Mouse (Mus musculus) heart, postnatal 0 days (tissue): ENCODE data around the gene Cdx2. TPM values are rescaled to one million over a fixed set of nuclear protein-coding genes. Genes with fewer than 3 reads are reported as not detected.
A peak's percentile ranks its signal among the peaks of the same experiment; 100 is the strongest.

Experiments
- ATAC-seq: fragments of 200-750 bp; cut with Nextera tagmentation; 2 replicates; pipeline ENCODE4 v1.8.0; 2017; ENCODE audit warnings: low read depth, moderate number of reproducible peaks, moderate library complexity; ENCODE audit not compliant: insufficient read depth
- DNase-seq: peaks from one replicate; pipeline ENCODE4 v3.0.0-alpha.2; 2016; ENCODE audit warnings: low spot score
- H3K27ac ChIP-seq: fragments of 300-500 bp; sonication (generic); 2 replicates; pipeline ENCODE4 v1.5.1; 2014; ENCODE audit warnings: low read depth, mild to moderate bottlenecking
- H3K27me3 ChIP-seq: fragments of 300-500 bp; sonication (generic); 2 replicates; pipeline ENCODE4 v1.6.1; 2014; ENCODE audit warnings: low read length, mixed read lengths; ENCODE audit not compliant: control insufficient read depth, insufficient read depth
- H3K36me3 ChIP-seq: fragments of 300-500 bp; sonication (generic); replicated peaks from 2 replicates; pipeline ENCODE4 v1.6.1; 2014; ENCODE audit warnings: low read length, mixed read lengths; ENCODE audit not compliant: control insufficient read depth, insufficient read depth
- H3K4me1 ChIP-seq: fragments of 300-500 bp; sonication (generic); 2 replicates; pipeline ENCODE4 v1.6.1; 2014; ENCODE audit warnings: antibody characterized with exemption; ENCODE audit not compliant: control insufficient read depth, insufficient read depth
- H3K4me2 ChIP-seq: fragments of 300-500 bp; sonication (generic); 2 replicates; pipeline ENCODE4 v1.6.1; 2014; ENCODE audit warnings: low read depth, mild to moderate bottlenecking, low read length, moderate library complexity
- H3K4me3 ChIP-seq: fragments of 300-500 bp; sonication (generic); 2 replicates; pipeline ENCODE4 v1.5.1; 2014; ENCODE audit warnings: low read depth, low read length
- H3K9ac ChIP-seq: fragments of 300-500 bp; sonication (generic); replicated peaks from 2 replicates; pipeline ENCODE4 v1.6.1; 2014; ENCODE audit warnings: low read depth, low read length, mixed read lengths
- H3K9me3 ChIP-seq: fragments of 300-500 bp; sonication (generic); replicated peaks from 2 replicates; pipeline ENCODE4 v1.6.1; 2016; ENCODE audit warnings: low read length; ENCODE audit not compliant: control insufficient read depth
- CTCF ChIP-seq: IDR thresholded peaks from 2 replicates; pipeline ENCODE4 v1.5.1; 2016; ENCODE audit warnings: antibody characterized with exemption, control low read depth, low read depth
- EP300 ChIP-seq: IDR thresholded peaks from 2 replicates; pipeline ENCODE4 v1.6.1; 2016; ENCODE audit warnings: antibody characterized with exemption, low read depth
- WGBS: fragments of 180-500 bp; shearing (Covaris S2); extraction: QIAGEN DNeasy Blood & Tissue Kit; methylation state at CpG from one replicate; pipeline ENCODE4 v1.1.7; 2014; 5-methylcytosine and 5-hydroxymethylcytosine counted together
- polyA plus RNA-seq: library from polyadenylated mRNA; unstranded; fragments of >200 nt; fragmentation: Nextera tagmentation; extraction: Ambion mirVana; gene quantifications from 2 replicates; pipeline ENCODE4 v1.2.1, GENCODE M21; 2015
- total RNA-seq: library from RNA; depleted of rRNA; stranded (reverse); fragments of >200 nt; gene quantifications from 2 replicates; pipeline ENCODE4 v1.2.3, GENCODE M21; 2014; ENCODE audit warnings: low replicate concordance

Gene Cdx2
- total and polyA plus RNA-seq, 2 experiments from 2014 or later = not detected

DNA sequence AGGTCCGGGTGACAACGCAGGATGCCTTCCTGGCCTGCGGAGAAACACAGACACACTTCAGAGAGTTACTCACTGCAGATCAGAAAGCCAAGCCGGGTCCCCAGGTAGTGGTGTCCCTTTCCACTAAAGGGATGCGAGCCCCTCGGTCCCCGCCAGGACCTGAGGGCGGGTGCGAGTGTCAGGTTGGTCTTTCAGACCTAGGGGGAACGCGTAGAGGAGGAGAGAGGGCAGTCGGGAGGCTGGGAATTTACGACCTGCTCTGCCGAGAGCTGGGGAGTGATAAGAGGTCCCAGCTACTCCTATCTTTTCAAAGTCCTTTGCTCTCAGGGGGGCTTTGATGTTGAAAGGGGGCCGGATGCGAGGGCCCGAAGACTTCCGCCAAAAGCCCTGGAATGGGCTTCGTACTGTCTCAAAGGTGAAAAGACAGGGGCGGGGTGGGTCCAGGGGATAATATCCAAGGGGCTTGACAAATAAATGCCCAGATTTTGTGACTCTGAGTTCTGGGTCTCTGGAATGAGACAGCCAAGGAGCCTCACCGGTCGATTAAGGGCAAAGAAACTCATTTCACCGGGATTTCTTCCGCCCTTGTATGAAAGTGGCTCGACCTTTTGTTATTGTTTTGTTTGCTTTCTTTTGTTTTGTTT is 8.5 kb upstream of the Cdx2 start:
- Histone ChIP-seq H3K4me2 (0 out of 2 replicates have a peak overlapping the region, but pooled peaks have one; percentile 15), H3K9me3 (no peaks in the 10 kb centered on the region), H3K36me3 (no peaks in the 10 kb centered on the region), H3K27ac (no peak overlapping the region), H3K4me3 (peak overlapping the region; percentile 17; the same call in 1 of the 2 replicates), H3K27me3 (peaks cover 94% of the 10 kb centered on the region), H3K4me1 (no peaks in the 10 kb centered on the region), H3K9ac (no peak overlapping the region)
- ATAC-seq = no peak
- WGBS = 2% methylated on average over 25 of the region's 25 CpGs
- DNase-seq = no peak
- no peak for TF ChIP-seq CTCF
- TF ChIP-seq EP300 = no peak

DNA sequence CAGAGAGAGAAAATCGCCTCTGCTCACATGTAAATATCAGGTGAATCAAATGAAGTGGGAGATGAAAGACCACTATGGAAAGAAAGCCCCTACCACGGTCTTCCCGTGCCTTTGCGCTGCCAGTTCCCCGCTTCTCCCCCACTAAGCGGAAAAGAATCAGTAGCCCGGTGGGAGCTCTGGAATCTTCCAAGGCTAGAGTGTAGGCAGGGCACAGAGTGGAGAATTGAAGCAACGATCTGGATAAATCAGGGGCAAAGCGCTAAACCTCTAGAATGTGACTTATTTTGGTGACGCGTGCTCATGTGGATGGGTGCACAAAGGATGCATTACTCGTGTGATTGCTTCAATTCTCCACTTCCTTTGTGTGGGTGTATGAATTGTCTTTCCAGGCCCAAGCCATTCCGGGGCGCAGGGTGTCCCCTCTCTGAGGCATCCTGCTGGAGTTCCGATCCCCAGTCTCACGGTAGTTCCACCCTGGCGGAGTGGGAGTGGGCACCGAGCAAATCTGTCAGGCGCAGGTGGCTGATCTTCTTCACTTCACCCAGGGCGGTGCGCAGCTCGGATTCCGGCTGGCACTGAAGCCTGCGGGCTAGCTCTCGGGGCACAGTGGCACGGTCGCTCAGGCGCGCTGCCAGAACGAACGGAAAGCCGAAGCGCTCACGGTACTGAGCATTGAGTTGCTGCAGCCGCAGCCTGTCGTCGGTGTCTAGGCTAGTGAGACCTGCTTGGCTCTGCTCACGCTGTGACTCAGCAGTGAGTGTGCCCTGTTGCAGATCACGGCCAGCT is 7.8 kb upstream of the Cdx2 start:
- peaks cover 95% of the 10 kb centered on the region for H3K27me3 ChIP-seq
- peak overlapping the region; percentile 17; the same call in 1 of the 2 replicates for H3K4me3 ChIP-seq
- DNase-seq = no peak
- no peaks in the 10 kb centered on the region for H3K9me3 ChIP-seq
- no peak overlapping the region for H3K27ac ChIP-seq
- WGBS = 2% methylated on average over 39 of the region's 39 CpGs
- ATAC-seq = no peak
- H3K9ac ChIP-seq = no peak overlapping the region
- H3K4me2 ChIP-seq = 0 out of 2 replicates have a peak overlapping the region, but pooled peaks have one; percentile 15
- no peaks in the 10 kb centered on the region for H3K4me1 ChIP-seq
- H3K36me3 ChIP-seq = no peaks in the 10 kb centered on the region
- TF ChIP-seq EP300 = no peak
- TF ChIP-seq CTCF = no peak

DNA sequence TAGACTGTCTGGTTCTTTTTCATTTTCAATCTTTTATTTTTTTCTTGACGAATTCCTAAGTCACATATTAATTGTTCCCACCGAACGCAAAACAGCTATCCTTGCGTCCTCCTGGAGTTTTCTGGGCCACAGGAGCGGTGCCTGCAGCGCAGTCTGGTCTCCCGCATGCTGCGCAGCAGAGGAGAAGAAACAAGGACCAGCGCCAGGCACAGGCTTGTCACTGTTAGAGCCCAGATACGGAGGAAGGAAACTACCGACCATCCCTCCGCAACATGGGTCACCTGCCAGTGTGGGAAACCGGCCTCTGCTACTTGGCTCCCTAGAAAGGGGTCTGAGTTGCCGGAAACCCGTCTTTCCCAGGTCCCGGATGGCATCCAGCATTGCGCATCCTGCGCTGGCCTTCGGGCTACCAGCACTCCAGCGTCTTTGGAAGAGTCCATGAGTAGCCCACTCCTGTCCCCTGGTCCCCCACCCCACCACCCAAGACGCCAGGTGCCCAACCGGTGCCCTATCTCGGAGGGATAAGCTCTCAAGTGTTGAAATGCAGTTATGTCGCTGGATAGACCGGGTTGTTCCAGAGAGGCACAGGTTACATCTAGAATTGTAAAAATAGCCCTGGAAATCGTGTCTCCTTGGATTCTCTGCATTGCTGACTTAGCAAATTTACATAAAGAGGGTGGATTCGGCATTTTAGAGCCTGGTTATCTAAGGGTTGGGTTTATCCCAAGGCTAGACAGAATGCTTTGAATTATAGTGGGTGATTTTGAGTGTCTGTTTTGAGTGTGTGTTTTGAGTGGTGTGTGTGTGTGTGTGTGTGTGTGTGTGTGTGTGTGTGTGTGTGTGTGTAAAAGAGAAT is 6.0 kb upstream of the Cdx2 start:
- no peak overlapping the region for H3K27ac ChIP-seq
- H3K4me2 ChIP-seq = no peak overlapping the region
- H3K27me3 ChIP-seq = peaks cover 100% of the 10 kb centered on the region
- DNase-seq (no peak), ATAC-seq (no peak)
- H3K4me3 ChIP-seq = no peak overlapping the region
- 2% methylated on average over 27 of the region's 27 CpGs for WGBS
- H3K4me1 ChIP-seq = no peaks in the 10 kb centered on the region
- TF ChIP-seq EP300 (no peak), CTCF (no peak)
- no peak overlapping the region for H3K9ac ChIP-seq
- H3K9me3 ChIP-seq = no peaks in the 10 kb centered on the region
- no peaks in the 10 kb centered on the region for H3K36me3 ChIP-seq

DNA sequence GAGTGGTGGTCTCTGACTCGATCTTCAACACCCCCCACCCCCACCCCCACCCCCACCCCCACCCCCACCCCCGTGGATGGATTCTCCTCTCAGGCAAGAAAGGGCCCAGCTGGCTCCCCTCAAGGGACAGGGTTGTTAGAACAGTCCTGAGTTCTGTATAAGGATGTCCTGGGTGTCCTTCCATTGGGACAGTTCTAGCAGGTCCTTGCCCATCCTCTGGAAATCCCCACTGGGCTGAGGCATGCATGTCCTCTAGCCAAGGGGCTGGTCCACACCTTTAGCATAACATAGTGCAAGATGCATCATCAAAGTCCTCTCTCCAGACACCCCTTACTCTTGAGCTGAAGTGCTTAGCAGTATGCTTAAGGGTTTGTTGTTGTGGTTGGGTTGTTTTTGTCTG is 2.7 kb upstream of the Cdx2 start:
- 7% methylated on average over 2 of the region's 2 CpGs for WGBS
- H3K36me3 ChIP-seq = no peaks in the 10 kb centered on the region
- ATAC-seq (no peak), DNase-seq (no peak)
- peaks cover 100% of the 10 kb centered on the region for H3K27me3 ChIP-seq
- no peak overlapping the region for H3K27ac ChIP-seq
- H3K4me1 ChIP-seq = no peaks in the 10 kb centered on the region
- no peaks in the 10 kb centered on the region for H3K9me3 ChIP-seq
- H3K9ac ChIP-seq = no peak overlapping the region
- H3K4me2 ChIP-seq = no peak overlapping the region
- TF ChIP-seq CTCF = no peak
- TF ChIP-seq EP300 = no peak
- no peak overlapping the region for H3K4me3 ChIP-seq

DNA sequence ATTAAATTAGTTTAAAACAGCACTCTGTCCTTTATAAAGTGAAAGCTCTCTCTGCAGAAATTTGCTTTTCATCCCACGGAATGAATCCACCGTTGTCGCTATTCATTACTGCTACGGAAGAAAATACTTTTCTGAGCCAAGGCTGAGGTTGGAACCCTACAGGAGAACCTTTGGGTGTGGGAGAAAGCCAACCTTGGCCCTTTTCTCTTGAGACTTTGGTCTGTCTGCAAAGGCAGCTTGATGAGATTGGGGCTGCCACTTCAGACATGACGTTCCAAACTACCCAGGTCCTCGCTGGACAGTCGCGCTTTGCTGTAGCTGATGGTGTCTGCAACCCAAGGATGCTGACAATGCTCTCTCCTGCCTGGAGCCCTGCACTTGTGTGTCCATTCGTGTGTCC is 1.4 kb upstream of the Cdx2 start:
- Histone ChIP-seq H3K4me1 (no peaks in the 10 kb centered on the region), H3K9ac (no peak overlapping the region), H3K27ac (no peak overlapping the region), H3K4me3 (no peak overlapping the region), H3K36me3 (no peaks in the 10 kb centered on the region), H3K27me3 (peaks cover 100% of the 10 kb centered on the region), H3K4me2 (no peak overlapping the region), H3K9me3 (no peaks in the 10 kb centered on the region)
- DNase-seq (no peak), ATAC-seq (no peak)
- WGBS = 9% methylated on average over 9 of the region's 9 CpGs
- TF ChIP-seq CTCF (no peak), EP300 (no peak)
